Mouse (Mus musculus): ENCODE measurements at regions not wholly inside any gene's neighbourhood (a gene's known extent, or its start where the extent isn't known, plus 50 kb on each side); places are given as distances from the start of the nearest gene placed in this dataset.

GRCm38 (mm10) chr6:31283973-31284372, 114.6 kb upstream of the Mkln1 start:
- DNase-seq (ENCODE audit: low spot score), result no peak

DNA sequence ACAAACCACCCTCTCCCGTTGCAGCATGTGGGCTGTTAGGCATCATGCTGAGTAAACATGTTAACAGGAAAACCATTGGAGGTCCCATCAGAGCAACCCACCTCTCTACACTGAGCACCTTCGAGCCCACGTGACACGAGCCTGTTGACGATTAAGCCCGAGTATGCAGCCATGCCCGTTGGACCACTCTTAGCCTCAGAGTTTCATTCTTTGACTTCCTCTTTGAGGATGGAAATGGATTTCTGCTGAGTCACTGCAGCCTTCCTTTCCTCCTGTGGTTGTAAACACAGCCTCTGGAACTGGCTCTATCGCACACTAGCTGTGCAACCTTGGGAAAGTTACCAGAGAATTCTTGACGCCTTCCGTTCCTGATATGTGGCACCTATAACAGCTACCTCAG, 114.1 kb upstream of the Mkln1 start:
- DNase-seq (ENCODE audit: low spot score), result no peak

DNA sequence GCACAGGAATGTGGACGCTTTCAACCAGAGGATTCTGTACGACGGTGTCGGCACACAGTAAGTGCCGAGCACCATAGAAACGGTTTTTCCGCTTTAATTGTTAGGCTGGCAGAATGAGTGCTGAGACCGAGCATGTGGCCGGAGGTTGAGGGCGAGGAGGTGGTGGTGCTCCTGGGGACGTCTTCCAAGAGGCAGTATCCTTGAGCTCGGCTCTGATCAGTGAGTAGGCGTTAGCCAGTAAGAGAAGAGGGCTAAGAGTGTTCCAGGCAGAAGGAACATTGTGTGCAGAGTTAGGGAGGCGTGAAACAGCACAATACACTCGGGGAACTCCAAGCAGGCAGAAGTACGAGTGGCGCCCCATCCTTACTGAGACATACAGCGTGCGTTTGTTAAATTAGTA, 113.5 kb upstream of the Mkln1 start:
- DNase-seq (ENCODE audit: low spot score), result no peak

DNA sequence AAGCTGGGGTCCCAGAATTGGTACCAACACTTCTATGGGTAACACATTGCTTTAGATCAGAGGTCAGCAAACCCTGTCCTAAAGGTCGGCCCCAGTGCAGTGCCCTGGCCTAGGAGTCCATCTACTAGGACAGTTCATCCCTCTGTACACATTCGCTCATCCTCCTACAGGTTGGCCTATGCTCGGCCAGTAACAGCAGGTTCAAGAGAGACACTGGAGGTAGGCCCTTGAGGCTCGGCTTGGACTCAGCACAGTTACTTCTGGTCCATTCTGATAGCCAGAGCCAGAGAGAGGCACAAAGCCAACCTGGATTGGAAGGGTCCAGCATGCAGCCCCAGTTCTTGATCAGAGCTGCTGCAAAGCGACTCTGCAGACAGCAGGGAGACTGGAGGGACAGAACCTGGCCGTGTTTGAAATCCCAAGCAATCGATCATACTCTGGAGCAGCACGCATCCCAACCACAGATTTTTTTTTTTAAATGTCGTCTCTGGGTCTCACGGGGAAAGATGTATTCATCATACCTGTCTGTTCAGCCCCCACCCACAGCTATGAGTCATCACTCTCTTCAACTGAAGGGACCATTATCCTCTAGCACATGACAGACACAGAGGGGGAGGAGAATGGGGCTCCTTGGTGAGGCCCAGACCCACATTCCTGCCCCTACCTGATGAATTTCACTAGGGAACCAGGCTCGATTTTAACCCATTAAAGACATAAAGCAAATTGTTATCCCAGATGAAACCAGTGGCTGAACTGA, 112.4 kb upstream of the Mkln1 start:
- DNase-seq (ENCODE audit: low spot score), result no peak

- DNase-seq (ENCODE audit: low spot score), result no peak
Observed at GRCm38 (mm10) chr6:31287176-31287575, 111.4 kb upstream of the Mkln1 start.

DNA sequence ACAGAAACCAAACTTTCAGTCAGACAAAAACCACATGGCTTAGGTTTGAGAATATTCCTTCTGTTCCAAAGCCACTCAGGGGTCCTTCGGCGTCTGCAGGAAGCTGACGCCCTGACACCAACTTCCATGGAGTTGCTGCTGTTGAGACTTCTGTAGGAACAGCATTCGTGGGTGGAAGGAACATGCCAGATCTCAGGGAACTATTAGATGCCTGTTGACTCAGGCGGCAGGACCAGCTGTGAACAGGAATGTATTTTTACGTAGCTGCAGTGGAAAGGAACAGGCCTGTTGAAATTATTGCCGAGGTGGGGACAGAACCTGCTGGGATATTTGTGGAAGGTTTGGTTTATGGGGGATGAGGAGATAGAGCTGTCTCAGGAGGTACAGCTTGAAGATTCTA, 110.8 kb upstream of the Mkln1 start:
- no peak for DNase-seq (ENCODE audit: low spot score)

- DNase-seq (ENCODE audit: low spot score), result no peak
Observed at GRCm38 (mm10) chr6:31288421-31289233, 109.9 kb upstream of the Mkln1 start.

DNA sequence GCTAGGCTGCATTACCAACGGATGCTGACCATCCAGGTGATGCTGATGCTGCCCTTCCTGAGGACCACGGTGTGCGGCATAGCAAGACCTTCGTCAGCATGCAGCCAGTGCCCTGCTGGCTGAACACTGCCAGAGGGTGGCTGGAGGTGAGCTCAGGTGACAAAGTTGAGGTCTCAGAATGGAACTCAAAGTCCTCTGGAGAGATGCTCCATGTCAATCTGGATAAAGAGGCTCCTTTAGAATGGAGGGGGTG, 109.4 kb upstream of the Mkln1 start:
- DNase-seq (ENCODE audit: low spot score), result no peak

DNA sequence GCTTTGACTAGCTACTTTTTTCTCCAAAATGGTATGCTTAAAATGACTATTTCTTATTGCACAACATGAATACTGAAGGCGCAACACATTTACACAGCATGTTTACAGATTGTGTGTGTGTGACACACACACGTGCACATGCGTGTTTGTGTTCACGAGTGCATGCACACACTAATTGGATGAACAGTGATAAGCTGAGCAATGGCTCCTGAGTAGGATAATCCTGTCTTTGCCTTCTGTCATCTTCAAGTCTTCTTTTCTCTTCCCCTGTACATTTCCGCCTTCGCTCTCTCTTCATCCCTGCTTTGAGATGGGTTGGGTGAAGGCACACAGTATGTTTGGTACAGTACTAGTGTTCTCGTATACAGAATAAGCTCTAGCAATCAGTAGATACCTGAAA, 106.5 kb upstream of the Mkln1 start:
- DNase-seq (ENCODE audit: low spot score), result no peak

DNA sequence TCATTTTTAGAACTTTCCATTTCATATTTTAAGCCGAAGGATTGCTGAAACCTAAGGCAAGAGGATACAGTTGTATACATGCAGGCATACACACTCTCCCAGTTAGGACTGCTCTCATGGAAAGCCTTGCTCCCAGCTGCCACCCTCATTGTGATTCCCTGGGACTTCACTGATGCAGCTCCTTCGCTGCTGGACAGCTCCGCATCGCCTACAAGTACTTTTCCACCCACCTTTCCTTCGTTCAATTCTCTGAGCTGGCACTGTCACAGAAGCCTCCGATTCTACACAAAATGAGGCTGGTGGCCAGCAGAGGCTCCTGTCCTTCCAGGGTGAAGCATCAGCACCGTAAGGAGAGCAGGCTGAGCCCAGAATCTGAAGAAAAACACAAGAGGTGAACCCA, 105.5 kb upstream of the Mkln1 start:
- DNase-seq (ENCODE audit: low spot score), result no peak

- no peak for DNase-seq (ENCODE audit: low spot score)
Observed at GRCm38 (mm10) chr6:31299395-31299794, 99.1 kb upstream of the Mkln1 start.

- no peak for DNase-seq (ENCODE audit: low spot score)
Observed at GRCm38 (mm10) chr6:31305736-31306135, 92.8 kb upstream of the Mkln1 start.

DNA sequence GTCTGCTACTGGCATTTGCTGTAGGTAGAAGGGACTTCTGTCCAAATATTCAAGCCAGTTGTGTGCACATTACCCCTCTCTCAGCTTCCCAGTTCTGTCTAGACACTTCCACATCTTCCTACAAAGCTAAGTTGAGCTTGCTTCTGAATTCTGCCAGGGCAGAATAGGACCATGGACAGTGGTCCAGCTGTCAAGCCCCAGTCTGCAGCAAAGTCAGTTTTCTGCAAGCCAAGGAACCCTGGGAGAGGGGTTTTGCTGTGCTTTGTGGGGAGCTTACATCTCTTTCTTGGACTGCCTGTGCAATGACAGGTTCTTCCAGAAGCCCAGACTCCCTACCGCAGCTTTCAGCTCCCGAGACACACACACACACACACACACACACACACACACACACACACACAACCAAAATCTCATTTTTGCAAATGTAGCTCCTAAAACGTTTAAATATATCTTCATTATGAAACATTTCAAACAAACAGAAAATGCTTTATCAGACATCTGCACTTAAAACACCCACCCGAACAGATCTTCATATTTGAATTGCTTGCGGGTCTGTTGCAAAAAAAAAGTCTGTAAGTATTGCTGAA, 91.4 kb upstream of the Mkln1 start:
- no peak for DNase-seq (ENCODE audit: low spot score)

DNA sequence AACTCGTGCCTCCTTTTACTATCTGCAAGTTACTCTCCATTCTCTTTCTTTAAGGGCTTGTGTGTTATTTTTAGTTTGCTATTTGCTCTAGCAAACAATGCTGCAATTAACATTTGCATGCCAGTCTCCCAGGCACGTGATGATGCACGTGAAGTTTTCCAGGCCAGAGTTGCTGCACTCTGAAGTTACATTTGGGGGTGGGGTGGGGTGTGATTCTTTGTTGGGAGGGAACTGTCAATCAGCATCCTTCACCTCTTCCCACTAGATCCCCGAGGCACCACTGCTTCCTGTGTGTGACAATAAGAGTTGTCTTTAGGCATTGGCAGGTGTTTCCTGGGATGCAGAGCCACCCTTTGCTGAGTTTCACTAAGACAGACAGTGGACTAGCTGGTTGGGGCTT, 90.6 kb upstream of the Mkln1 start:
- no peak for DNase-seq (ENCODE audit: low spot score)

GRCm38 (mm10) chr6:31310660-31311059, 87.9 kb upstream of the Mkln1 start:
- DNase-seq (ENCODE audit: low spot score), result no peak

DNA sequence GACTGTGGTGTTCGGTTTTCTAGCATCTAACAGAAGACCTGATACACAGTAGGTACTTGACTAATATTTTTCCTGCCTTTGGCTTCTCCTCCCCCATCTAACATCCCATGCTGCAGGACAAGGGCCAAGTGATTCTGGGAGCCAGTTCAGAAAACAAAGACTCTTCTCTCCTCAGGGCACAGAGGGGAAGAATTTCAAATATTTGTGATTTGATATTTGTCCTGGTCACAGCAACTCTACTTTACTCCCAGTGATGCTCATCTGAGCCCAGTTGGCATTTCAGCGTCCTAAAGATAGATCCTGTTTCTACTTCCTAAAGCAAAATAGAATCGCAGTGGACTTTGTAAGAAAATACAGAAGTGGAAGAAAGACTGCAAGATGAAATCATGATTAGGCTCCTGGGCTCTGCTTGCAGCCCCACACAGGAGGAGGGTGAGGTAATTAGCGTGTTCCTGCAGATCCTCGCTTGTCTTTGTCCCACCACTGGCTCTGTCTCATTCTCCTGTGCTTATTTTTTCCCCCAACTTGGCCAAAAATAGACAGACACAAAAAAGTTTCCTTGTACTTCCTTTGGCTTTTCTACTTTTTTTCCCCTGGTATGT, 84.6 kb upstream of the Mkln1 start:
- DNase-seq (ENCODE audit: low spot score), result no peak

DNA sequence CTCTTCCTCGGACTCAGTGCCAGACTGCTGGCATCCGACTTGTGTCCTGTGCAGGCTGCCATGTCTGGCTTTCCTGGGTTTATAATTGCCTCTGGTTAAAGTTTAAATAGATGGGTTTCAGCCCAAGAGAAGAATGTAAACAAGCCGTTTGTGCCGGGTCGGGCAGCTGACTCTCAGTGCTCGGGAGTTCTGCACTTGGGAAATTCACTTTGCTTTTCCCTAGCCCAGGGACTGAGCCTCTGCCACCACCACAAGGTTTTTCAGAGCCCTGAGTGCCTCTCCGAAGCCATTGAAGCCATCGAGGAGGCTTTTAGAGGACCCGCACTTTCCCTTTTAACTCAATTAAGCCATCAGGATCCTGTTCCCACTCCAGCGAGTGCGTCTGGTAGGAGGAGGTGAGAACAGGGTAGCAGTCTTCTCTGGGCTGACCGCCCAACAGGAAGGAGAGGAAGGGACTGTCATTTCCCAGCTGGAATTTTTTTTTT, 80.8 kb upstream of the Mkln1 start:
- no peak for DNase-seq (ENCODE audit: low spot score)

DNA sequence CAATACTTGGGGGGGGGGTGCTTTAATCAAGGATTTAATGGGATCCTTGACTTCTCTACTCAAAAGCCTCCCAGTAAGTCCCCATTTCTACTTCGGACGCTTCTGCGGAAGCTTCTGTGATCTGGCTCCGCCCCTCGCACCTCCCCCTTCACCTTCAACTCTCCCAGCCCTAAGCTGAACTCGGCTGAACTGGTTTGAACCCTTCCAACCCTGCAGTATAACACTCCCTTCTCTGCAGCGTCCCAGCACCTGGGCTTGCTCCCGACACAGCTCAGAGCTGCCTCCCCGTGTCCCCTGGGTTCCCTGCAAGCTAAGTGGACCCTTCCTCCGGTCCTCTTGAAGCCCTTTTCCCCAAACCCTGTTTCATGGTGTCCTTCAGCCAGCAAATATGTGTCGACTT, 80.0 kb upstream of the Mkln1 start:
- peak; percentile 2 for DNase-seq (ENCODE audit: low spot score)

- DNase-seq (ENCODE audit: low spot score), result no peak
Observed at GRCm38 (mm10) chr6:31319431-31319830, 79.1 kb upstream of the Mkln1 start.

DNA sequence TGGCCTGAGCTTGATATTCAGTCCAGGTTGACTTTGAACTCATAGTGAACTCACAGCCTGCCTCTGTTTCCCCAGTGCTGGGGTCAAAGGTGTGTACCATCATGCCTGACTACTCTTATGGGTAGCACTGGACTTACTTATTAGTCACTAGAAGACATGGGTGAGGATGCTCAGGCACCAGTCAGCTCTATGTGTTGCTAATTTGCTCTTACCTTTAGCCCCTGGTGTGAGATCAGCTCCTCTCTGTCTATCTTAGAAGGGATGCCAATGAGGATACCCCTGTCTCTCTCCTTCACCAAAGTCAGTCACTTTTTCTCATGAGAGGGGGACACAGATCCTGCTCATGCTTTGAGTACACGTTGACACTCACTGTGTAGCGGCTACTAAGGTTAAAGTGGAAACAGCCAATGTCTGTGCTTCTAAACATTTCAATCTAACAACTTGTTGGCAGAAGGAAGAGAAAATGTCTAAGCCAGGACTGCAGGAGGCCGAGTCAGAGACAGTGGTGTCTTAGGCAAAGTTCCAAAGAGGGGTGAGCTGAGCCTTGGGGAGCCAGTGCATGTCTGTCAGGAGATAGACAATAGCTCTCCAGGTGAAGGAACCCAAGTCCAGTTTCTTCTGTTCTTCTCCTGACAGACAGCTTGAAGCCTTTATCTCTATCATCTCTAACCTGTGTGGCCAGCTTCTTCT, 78.2 kb upstream of the Mkln1 start:
- no peak for DNase-seq (ENCODE audit: low spot score)

GRCm38 (mm10) chr6:31321066-31321846, 77.3 kb upstream of the Mkln1 start:
- DNase-seq (ENCODE audit: low spot score), result no peak

- DNase-seq (ENCODE audit: low spot score), result no peak
Observed at GRCm38 (mm10) chr6:31321902-31322301, 76.6 kb upstream of the Mkln1 start.

Measured in spleen, adult 12 weeks (tissue).